Mouse (Mus musculus): ENCODE results near the gene Asphd1. TPM values are rescaled to one million over a fixed set of nuclear protein-coding genes. Genes with fewer than 3 reads are reported as not detected.

The Asphd1 gene
- polyA plus RNA-seq, 1 experiment from 2014 or later = 11.5 TPM

Other genes starting within 250 kb of the Asphd1 start
- 119 and 125 TPM in 2 replicates for gene Coro1a, start 241.8 kb downstream of the Asphd1 start, polyA plus RNA-seq (2015; fragmentation: Nextera tagmentation; extraction: Ambion mirVana)
- 114 and 119 TPM in 2 replicates for gene Mapk3, start 190.0 kb downstream of the Asphd1 start, polyA plus RNA-seq (2015; fragmentation: Nextera tagmentation; extraction: Ambion mirVana)
- 1.4 and 1.5 TPM in 2 replicates for gene Gdpd3, start 183.2 kb downstream of the Asphd1 start, polyA plus RNA-seq (2015; fragmentation: Nextera tagmentation; extraction: Ambion mirVana)
- gene Ypel3, start 172.6 kb downstream of the Asphd1 start, polyA plus RNA-seq (2015; fragmentation: Nextera tagmentation; extraction: Ambion mirVana) = 187 and 200 TPM in 2 replicates
- gene Tbx6, start 168.1 kb downstream of the Asphd1 start, polyA plus RNA-seq (2015; fragmentation: Nextera tagmentation; extraction: Ambion mirVana) = 0.29 and 0.55 TPM in 2 replicates
- 157 and 165 TPM in 2 replicates for gene Ppp4c, start 157.1 kb downstream of the Asphd1 start, polyA plus RNA-seq (2015; fragmentation: Nextera tagmentation; extraction: Ambion mirVana)
- 52.8 and 59.4 TPM in 2 replicates for gene Fam57b, start 151.9 kb downstream of the Asphd1 start, polyA plus RNA-seq (2015; fragmentation: Nextera tagmentation; extraction: Ambion mirVana)
- gene 4930451I11Rik, start 117.9 kb downstream of the Asphd1 start, polyA plus RNA-seq (2015; fragmentation: Nextera tagmentation; extraction: Ambion mirVana) = 0.49 TPM in 1 of 2 replicates, not detected in the other
- 31.1 and 34.0 TPM in 2 replicates for gene Doc2a, start 102.2 kb downstream of the Asphd1 start, polyA plus RNA-seq (2015; fragmentation: Nextera tagmentation; extraction: Ambion mirVana)
- gene Hirip3, start 87.6 kb downstream of the Asphd1 start, polyA plus RNA-seq (2015; fragmentation: Nextera tagmentation; extraction: Ambion mirVana) = 21.1 and 23.6 TPM in 2 replicates
- 88.3 and 100 TPM in 2 replicates for gene Ino80e, start 87.2 kb downstream of the Asphd1 start, polyA plus RNA-seq (2015; fragmentation: Nextera tagmentation; extraction: Ambion mirVana)
- 52.8 and 60.3 TPM in 2 replicates for gene Taok2, start 64.9 kb downstream of the Asphd1 start, polyA plus RNA-seq (2015; fragmentation: Nextera tagmentation; extraction: Ambion mirVana)
- gene Tmem219, start 26.7 kb downstream of the Asphd1 start, polyA plus RNA-seq (2015; fragmentation: Nextera tagmentation; extraction: Ambion mirVana) = 34.0 and 35.9 TPM in 2 replicates
- 126 and 134 TPM in 2 replicates for gene Kctd13, start 20.7 kb downstream of the Asphd1 start, polyA plus RNA-seq (2015; fragmentation: Nextera tagmentation; extraction: Ambion mirVana)
- 54.9 and 56.7 TPM in 2 replicates for gene Sez6l2, start 981 bp upstream of the Asphd1 start, polyA plus RNA-seq (2015; fragmentation: Nextera tagmentation; extraction: Ambion mirVana)
- 160 and 162 TPM in 2 replicates for gene Cdipt, start 26.3 kb upstream of the Asphd1 start, polyA plus RNA-seq (2015; fragmentation: Nextera tagmentation; extraction: Ambion mirVana)
- 1.2 and 1.6 TPM in 2 replicates for gene Cdiptos, start 26.5 kb upstream of the Asphd1 start, polyA plus RNA-seq (2015; fragmentation: Nextera tagmentation; extraction: Ambion mirVana)
- 3.9 and 4.8 TPM in 2 replicates for gene Mvp, start 65.0 kb upstream of the Asphd1 start, polyA plus RNA-seq (2015; fragmentation: Nextera tagmentation; extraction: Ambion mirVana)
- gene Pagr1b, start 66.9 kb upstream of the Asphd1 start, polyA plus RNA-seq (2015; fragmentation: Nextera tagmentation; extraction: Ambion mirVana) = 0.31 TPM in 1 of 2 replicates, not detected in the other
- 26.9 and 55.8 TPM in 2 replicates for gene Pagr1a, start 67.8 kb upstream of the Asphd1 start, polyA plus RNA-seq (2015; fragmentation: Nextera tagmentation; extraction: Ambion mirVana)
- 47.5 and 81.5 TPM in 2 replicates for gene Gm42742, start 71.5 kb upstream of the Asphd1 start, polyA plus RNA-seq (2015; fragmentation: Nextera tagmentation; extraction: Ambion mirVana)
- 71.4 and 84.6 TPM in 2 replicates for gene Prrt2, start 71.6 kb upstream of the Asphd1 start, polyA plus RNA-seq (2015; fragmentation: Nextera tagmentation; extraction: Ambion mirVana)
- gene Maz, start 77.5 kb upstream of the Asphd1 start, polyA plus RNA-seq (2015; fragmentation: Nextera tagmentation; extraction: Ambion mirVana) = 53.9 and 55.0 TPM in 2 replicates
- 22.2 and 29.8 TPM in 2 replicates for gene Kif22, start 92.9 kb upstream of the Asphd1 start, polyA plus RNA-seq (2015; fragmentation: Nextera tagmentation; extraction: Ambion mirVana)
- not detected in 2 replicates for gene Zg16, start 137.7 kb upstream of the Asphd1 start, polyA plus RNA-seq (2015; fragmentation: Nextera tagmentation; extraction: Ambion mirVana)
- 2.2 and 2.4 TPM in 2 replicates for gene AI467606, start 141.8 kb upstream of the Asphd1 start, polyA plus RNA-seq (2015; fragmentation: Nextera tagmentation; extraction: Ambion mirVana)
- 1.1 TPM in 2 replicates for gene Qprt, start 172.6 kb upstream of the Asphd1 start, polyA plus RNA-seq (2015; fragmentation: Nextera tagmentation; extraction: Ambion mirVana)
- 0.07 TPM in 1 of 2 replicates, not detected in the other for gene Spn, start 188.2 kb upstream of the Asphd1 start, polyA plus RNA-seq (2015; fragmentation: Nextera tagmentation; extraction: Ambion mirVana)
- 70.4 and 72.7 TPM in 2 replicates for gene Cd2bp2, start 246.5 kb upstream of the Asphd1 start, polyA plus RNA-seq (2015; fragmentation: Nextera tagmentation; extraction: Ambion mirVana)